In the genomic region with DNA sequence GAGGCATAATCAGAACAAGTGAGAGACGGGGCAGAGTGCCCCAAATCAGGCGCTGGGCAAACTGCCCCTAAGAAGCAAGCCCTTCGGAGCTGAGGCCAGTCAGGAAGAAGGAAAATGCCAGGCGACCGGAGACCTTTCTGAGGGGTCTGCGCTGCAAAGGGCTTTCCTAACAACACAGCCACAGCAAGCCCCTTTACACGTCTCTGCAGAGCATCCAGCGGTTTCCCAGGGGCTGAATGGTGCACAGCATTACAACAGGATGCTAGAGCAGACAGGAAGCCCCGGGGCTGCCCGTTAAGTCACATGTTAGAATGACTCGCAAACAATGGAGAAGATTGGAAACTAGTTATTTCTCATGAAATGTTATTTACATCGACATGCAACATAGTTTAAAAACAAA, we compare ENCODE assay signal across 11 mouse cellular contexts. TPM values are rescaled to one million over a fixed set of nuclear protein-coding genes. Genes with fewer than 3 reads are reported as not detected.
DNase-seq lines count a peak whose midpoint lies in the region; ATAC-seq and TF ChIP-seq lines count a peak whose summit lies in the region.
"Had no signal": no experiment of that assay in that cellular context is flagged by ENCODE, and none has a peak within 500 bp of the region (broad histone marks: within the 10 kb centered on the region; RNA-seq: fewer than 3 reads in every experiment).

No protein-coding gene starts in this region.

- H3K27ac ChIP-seq in hindbrain, embryonic 14.5 days, result peak overlapping the region; percentile 7; the same call in 1 of the 2 replicates
- no peak overlapping the region for H3K27ac ChIP-seq in hindbrain, embryonic 16.5 days (ENCODE audit: low read depth, low read length)
- H3K27ac ChIP-seq in bone marrow macrophage, adult 2 months (ENCODE audit: insufficient read depth, low read depth, low read length), result 0 out of 2 replicates have a peak overlapping the region, but pooled peaks have one; percentile 6
- H3K27ac ChIP-seq in forebrain, embryonic 15.5 days (replicated peaks), result no peak overlapping the region
- H3K27ac ChIP-seq: hindbrain, embryonic 15.5 days had no signal

- no peaks in the 10 kb centered on the region for H3K9me3 ChIP-seq in hindbrain, embryonic 14.5 days (ENCODE audit: control insufficient read depth, low read length)
- no peaks in the 10 kb centered on the region for H3K9me3 ChIP-seq in hindbrain, embryonic 16.5 days (ENCODE audit: control insufficient read depth, low read length)
- no peaks in the 10 kb centered on the region for H3K9me3 ChIP-seq in forebrain, embryonic 15.5 days
- H3K9me3 ChIP-seq: hindbrain, embryonic 15.5 days had no signal

- H3K27me3 ChIP-seq in hindbrain, embryonic 14.5 days (ENCODE audit: control insufficient read depth, insufficient read depth, low read length), result no peaks in the 10 kb centered on the region
- H3K27me3 ChIP-seq in hindbrain, embryonic 16.5 days (replicated peaks; ENCODE audit: control insufficient read depth, insufficient read depth, low read length), result no peaks in the 10 kb centered on the region
- no peaks in the 10 kb centered on the region for H3K27me3 ChIP-seq in forebrain, embryonic 15.5 days
- H3K27me3 ChIP-seq: hindbrain, embryonic 15.5 days had no signal

- no peak for TF ChIP-seq CTCF in bone marrow macrophage, adult 2 months (IDR thresholded peaks at IDR 0.05; ENCODE audit: low read depth, low read length)

- no peak overlapping the region for H3K4me3 ChIP-seq in hindbrain, embryonic 14.5 days (replicated peaks; ENCODE audit: low read length)
- no peak overlapping the region for H3K4me3 ChIP-seq in hindbrain, embryonic 16.5 days (ENCODE audit: low read length)
- H3K4me3 ChIP-seq in bone marrow macrophage, adult 2 months (ENCODE audit: insufficient read depth, low read length), result no peak overlapping the region
- H3K4me3 ChIP-seq in forebrain, embryonic 15.5 days, result no peak overlapping the region
- H3K4me3 ChIP-seq: hindbrain, embryonic 15.5 days had no signal

- no peak overlapping the region for H3K4me2 ChIP-seq in hindbrain, embryonic 14.5 days (replicated peaks)
- no peak overlapping the region for H3K4me2 ChIP-seq in hindbrain, embryonic 16.5 days (ENCODE audit: low read length)
- H3K4me2 ChIP-seq in forebrain, embryonic 15.5 days (replicated peaks), result no peak overlapping the region
- H3K4me2 ChIP-seq: hindbrain, embryonic 15.5 days had no signal

- H3K9ac ChIP-seq in hindbrain, embryonic 14.5 days, result no peak overlapping the region
- H3K9ac ChIP-seq in hindbrain, embryonic 16.5 days (ENCODE audit: low read depth, low read length), result no peak overlapping the region
- no peak overlapping the region for H3K9ac ChIP-seq in forebrain, embryonic 15.5 days (replicated peaks)
- H3K9ac ChIP-seq: hindbrain, embryonic 15.5 days had no signal

- 0 out of 2 replicates have a peak, but pooled peaks cover 5% of the 10 kb centered on the region for H3K4me1 ChIP-seq in hindbrain, embryonic 14.5 days (replicated peaks; ENCODE audit: control insufficient read depth, insufficient read depth, low read length)
- H3K4me1 ChIP-seq in hindbrain, embryonic 16.5 days (ENCODE audit: control insufficient read depth, insufficient read depth, low read depth, low read length), result no peaks in the 10 kb centered on the region; the same call in 1 of the 2 replicates
- H3K4me1 ChIP-seq in bone marrow macrophage, adult 2 months (ENCODE audit: control insufficient read depth, insufficient read depth, low read length), result peaks cover 14% of the 10 kb centered on the region
- H3K4me1 ChIP-seq in forebrain, embryonic 15.5 days, result peaks cover 5% of the 10 kb centered on the region
- H3K4me1 ChIP-seq: hindbrain, embryonic 15.5 days had no signal

- no peak for DNase-seq in hindbrain, embryonic 14.5 days (ENCODE audit: low spot score)
- DNase-seq in CD4-positive, CD25-positive, alpha-beta regulatory T cell, adult 2 months (ENCODE audit: low read depth, low spot score), result peak; percentile 63
- DNase-seq: adrenal gland, postnatal 25 days; cerebellum, adult 9-11 months; lung, adult 18-20 months had no signal

- TF ChIP-seq POLR2A in bone marrow macrophage, adult 2 months (IDR thresholded peaks at IDR 0.05; ENCODE audit: borderline replicate concordance, low read depth, low read length), result no peak

- 77% methylated on average over 12 of the region's 12 CpGs for WGBS in hindbrain, embryonic 14.5 days
- WGBS in hindbrain, embryonic 16.5 days, result 76% methylated on average over 12 of the region's 12 CpGs
- 60% methylated on average over 12 of the region's 12 CpGs for WGBS in forebrain, embryonic 15.5 days

- no peak for ATAC-seq in hindbrain, embryonic 14.5 days (ENCODE audit: low FRiP score)
- no peak for ATAC-seq in hindbrain, embryonic 16.5 days
- ATAC-seq in megakaryocyte, adult 5-6 weeks (ENCODE audit: poor library complexity, severe bottlenecking), result peak; percentile 30
- ATAC-seq in forebrain, embryonic 15.5 days (replicated peaks), result no peak
- no peak for ATAC-seq in frontal cortex, adult (ENCODE audit: low TSS enrichment)

- no peaks in the 10 kb centered on the region for H3K36me3 ChIP-seq in hindbrain, embryonic 14.5 days (replicated peaks; ENCODE audit: control insufficient read depth, insufficient read depth)
- no peaks in the 10 kb centered on the region for H3K36me3 ChIP-seq in hindbrain, embryonic 16.5 days (ENCODE audit: control insufficient read depth, insufficient read depth, low read length)
- no peaks in the 10 kb centered on the region for H3K36me3 ChIP-seq in forebrain, embryonic 15.5 days
- H3K36me3 ChIP-seq: hindbrain, embryonic 15.5 days had no signal

RNA-seq across cellular contexts. Expression of a gene that starts 53.5 kb away (rescaled TPM):
- polyA plus RNA-seq in hindbrain, embryonic 14.5 days (2014; fragmentation: Nextera tagmentation; extraction: Ambion mirVana), result 9.4 and 10.2 TPM in 2 replicates
- 7.5 and 8.1 TPM in 2 replicates for polyA plus RNA-seq in hindbrain, embryonic 16.5 days (2015; fragmentation: Nextera tagmentation; extraction: Ambion mirVana)
- polyA plus RNA-seq in bone marrow macrophage, adult 2 months (2012; ENCODE audit: insufficient read depth, insufficient read length, missing spikeins), result 5.4 and 7.2 TPM in 2 replicates
- 3.6 and 10.7 TPM in 2 replicates for total RNA-seq in megakaryocyte, adult 5-6 weeks (2015)
- total RNA-seq in megakaryocyte, adult 5-6 weeks (2017), result 5.2 and 5.7 TPM in 2 replicates
- 5.6 and 5.9 TPM in 2 replicates for polyA plus RNA-seq in forebrain, embryonic 15.5 days (2015; fragmentation: Nextera tagmentation; extraction: Ambion mirVana)

Comparison
In these comparisons a context has a peak if more than half of its experiments do, and no peak if none do; other contexts are left out.
1. H3K27ac ChIP-seq: peak in hindbrain, embryonic 14.5 days (single experiment) and bone marrow macrophage, adult 2 months (single experiment); none in hindbrain, embryonic 16.5 days (single experiment) and forebrain, embryonic 15.5 days (single experiment).